9 mouse cellular contexts compared by ENCODE assay signal in the genomic region with DNA sequence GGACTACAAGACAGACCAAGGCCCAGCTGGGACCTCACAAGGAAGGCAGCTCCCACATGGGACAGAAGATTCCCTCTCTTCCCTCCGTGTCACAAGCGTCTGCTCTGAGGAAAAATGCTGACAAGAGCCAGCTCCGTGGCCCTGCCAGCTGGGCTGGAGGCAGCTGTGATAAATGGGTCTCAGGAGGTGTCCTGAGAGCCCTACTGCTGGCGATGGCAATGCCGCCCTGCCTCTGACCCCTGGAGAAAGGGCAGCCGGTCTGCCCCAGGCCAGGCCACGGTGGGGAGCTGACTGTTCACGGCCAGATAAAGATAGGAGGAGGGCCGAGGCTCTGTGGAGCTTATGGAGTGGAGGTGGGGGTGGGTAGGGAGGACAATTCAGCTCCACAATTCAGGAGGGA.
DNase-seq lines count a peak whose midpoint lies in the region; ATAC-seq and TF ChIP-seq lines count a peak whose summit lies in the region.
"Had no signal": no experiment of that assay in that cellular context is flagged by ENCODE, and none has a peak within 500 bp of the region (broad histone marks: within the 10 kb centered on the region; RNA-seq: fewer than 3 reads in every experiment).

No protein-coding gene starts in this region.

- no peak for TF ChIP-seq CTCF in midbrain, postnatal 0 days (IDR thresholded peaks at IDR 0.05)

- no peaks in the 10 kb centered on the region for H3K36me3 ChIP-seq in midbrain, embryonic 11.5 days (ENCODE audit: control insufficient read depth, insufficient read depth, low read length)
- H3K36me3 ChIP-seq in midbrain, postnatal 0 days (ENCODE audit: insufficient read depth, low read length) = no peaks in the 10 kb centered on the region
- H3K36me3 ChIP-seq in hindbrain, embryonic 11.5 days (ENCODE audit: control insufficient read depth, insufficient read depth, low read length) = no peaks in the 10 kb centered on the region

- H3K9me3 ChIP-seq in midbrain, embryonic 11.5 days (ENCODE audit: control insufficient read depth, low read length) = no peaks in the 10 kb centered on the region
- H3K9me3 ChIP-seq in midbrain, postnatal 0 days (ENCODE audit: low read length) = no peaks in the 10 kb centered on the region
- no peaks in the 10 kb centered on the region for H3K9me3 ChIP-seq in hindbrain, embryonic 11.5 days (ENCODE audit: control insufficient read depth, low read length)

- H3K9ac ChIP-seq in midbrain, embryonic 11.5 days (ENCODE audit: low read length) = peak overlapping the region; percentile 18; the same call in 1 of the 2 replicates
- H3K9ac ChIP-seq in midbrain, postnatal 0 days (replicated peaks; ENCODE audit: low read length, poor library complexity, severe bottlenecking) = no peak overlapping the region
- 0 out of 2 replicates have a peak overlapping the region, but pooled peaks have one; percentile 7 for H3K9ac ChIP-seq in hindbrain, embryonic 11.5 days (ENCODE audit: low read depth, low read length)

- peaks cover 2% of the 10 kb centered on the region; the same call in 1 of the 2 replicates for H3K27me3 ChIP-seq in midbrain, embryonic 11.5 days (ENCODE audit: control insufficient read depth, insufficient read depth, low read length)
- no peaks in the 10 kb centered on the region for H3K27me3 ChIP-seq in midbrain, postnatal 0 days (ENCODE audit: insufficient read depth, low read length)
- 0 out of 2 replicates have a peak, but pooled peaks cover 2% of the 10 kb centered on the region for H3K27me3 ChIP-seq in hindbrain, embryonic 11.5 days (ENCODE audit: control insufficient read depth, insufficient read depth, low read length)

- H3K4me1 ChIP-seq in midbrain, embryonic 11.5 days (ENCODE audit: control insufficient read depth, insufficient read depth, low read length) = peaks cover 72% of the 10 kb centered on the region
- peaks cover 38% of the 10 kb centered on the region for H3K4me1 ChIP-seq in midbrain, postnatal 0 days (ENCODE audit: insufficient read depth, low read length)
- peaks cover 58% of the 10 kb centered on the region for H3K4me1 ChIP-seq in hindbrain, embryonic 11.5 days (replicated peaks; ENCODE audit: control insufficient read depth, insufficient read depth, low read length)

- no peak for ATAC-seq in midbrain, embryonic 11.5 days (ENCODE audit: low FRiP score)
- ATAC-seq in midbrain, postnatal 0 days (ENCODE audit: low FRiP score) = no peak
- ATAC-seq in hindbrain, embryonic 11.5 days (ENCODE audit: low FRiP score) = no peak
- ATAC-seq in cerebellum, adult (ENCODE audit: insufficient number of reproducible peaks, low FRiP score, low TSS enrichment) = no peak

- WGBS in midbrain, embryonic 11.5 days = 7% methylated on average over 9 of the region's 9 CpGs
- 25% methylated on average over 9 of the region's 9 CpGs for WGBS in midbrain, postnatal 0 days
- WGBS in hindbrain, embryonic 11.5 days = 8% methylated on average over 9 of the region's 9 CpGs

- H3K4me2 ChIP-seq in midbrain, embryonic 11.5 days = no peak overlapping the region
- no peak overlapping the region for H3K4me2 ChIP-seq in midbrain, postnatal 0 days (ENCODE audit: low read depth, low read length, poor library complexity, severe bottlenecking)
- no peak overlapping the region; the same call in 1 of the 2 replicates for H3K4me2 ChIP-seq in hindbrain, embryonic 11.5 days (replicated peaks; ENCODE audit: low read depth, low read length)

- no peak overlapping the region for H3K4me3 ChIP-seq in midbrain, embryonic 11.5 days (ENCODE audit: low read depth, low read length)
- H3K4me3 ChIP-seq in midbrain, postnatal 0 days (ENCODE audit: low read depth, low read length) = no peak overlapping the region
- no peak overlapping the region for H3K4me3 ChIP-seq in hindbrain, embryonic 11.5 days (ENCODE audit: low read depth, low read length)
- H3K4me3 ChIP-seq: myocyte had no signal

- peak overlapping the region; percentile 67 for H3K27ac ChIP-seq in midbrain, embryonic 11.5 days (ENCODE audit: low read depth, low read length)
- H3K27ac ChIP-seq in midbrain, postnatal 0 days (ENCODE audit: low read depth, low read length) = no peak overlapping the region
- peak overlapping the region; percentile 83 for H3K27ac ChIP-seq in hindbrain, embryonic 11.5 days (ENCODE audit: low read depth, low read length)

- DNase-seq in adrenal gland, adult (ENCODE audit: inconsistent age in 2 of 2, low spot score in 1 of 2) = peak; percentile 63 to 86
- DNase-seq in adrenal gland, postnatal 4 days (ENCODE audit: low spot score in 2 of 2) = no peak
- no peak for DNase-seq in midbrain, embryonic 11.5 days (ENCODE audit: low spot score, missing footprints)
- no peak for DNase-seq in midbrain, postnatal 0 days (ENCODE audit: low spot score)
- peak; percentile 51 for DNase-seq in hindbrain, embryonic 11.5 days (ENCODE audit: low spot score)
- peak; percentile 59 for DNase-seq in yolk sac, embryonic 10.5 days (ENCODE audit: low spot score)
- DNase-seq in layer of hippocampus, adult 9-11 months = no peak

Comparison
In these comparisons a context has a peak if more than half of its experiments do, and no peak if none do; other contexts are left out.
1. DNase-seq: peak in adrenal gland, adult (2 of 2), hindbrain, embryonic 11.5 days (single experiment) and yolk sac, embryonic 10.5 days (single experiment); none in adrenal gland, postnatal 4 days (0 of 2), midbrain, embryonic 11.5 days (single experiment), midbrain, postnatal 0 days (single experiment) and layer of hippocampus, adult 9-11 months (single experiment).